Mouse (Mus musculus): Measurements from ENCODE around the gene Plac8. TPM values are rescaled to one million over a fixed set of nuclear protein-coding genes. Genes with fewer than 3 reads are reported as not detected.
A peak's percentile ranks its signal among the peaks of the same experiment; 100 is the strongest.

Plac8 gene
- polyA plus RNA-seq, 2 experiments from 2014 or later: 2.9 to 12.0 TPM

GRCm38 (mm10) chr5:100526164-100526563 lies 45.9 kb downstream of the Plac8 start:
- ATAC-seq: peak; percentile 96

- no peak for ATAC-seq
Measured at GRCm38 (mm10) chr5:100525620-100526019, 46.4 kb downstream of the Plac8 start.

- no peak for ATAC-seq
Measured at GRCm38 (mm10) chr5:100524921-100525320, 47.1 kb downstream of the Plac8 start.

GRCm38 (mm10) chr5:100523331-100523730 lies 48.7 kb downstream of the Plac8 start:
- ATAC-seq: no peak

GRCm38 (mm10) chr5:100520223-100520622 lies 51.8 kb downstream of the Plac8 start:
- no peak for ATAC-seq

- no peak for ATAC-seq
Measured at GRCm38 (mm10) chr5:100519027-100519411, 53.0 kb downstream of the Plac8 start.

GRCm38 (mm10) chr5:100518049-100519026 lies 53.7 kb downstream of the Plac8 start, which contains the start of gene Cops4:
TSS of gene Cops4 (plus strand) at chr5:100518309.
- ATAC-seq: peak; percentile 99

GRCm38 (mm10) chr5:100512576-100512975 lies 59.5 kb downstream of the Plac8 start:
- ATAC-seq: no peak

GRCm38 (mm10) chr5:100509247-100509646 lies 62.8 kb downstream of the Plac8 start:
- ATAC-seq: peak; percentile 72

Other genes starting within 250 kb of the Plac8 start
- 100 to 1,000 TPM in 1 of 2 experiments, 10 to 100 TPM in 1; 92.6 to 140 TPM for gene Sec31a, start 156.0 kb downstream of the Plac8 start, polyA plus RNA-seq (2017; shearing (Covaris generic))
- 1 to 10 TPM; 9.2 to 9.9 TPM for gene Lin54, start 71.6 kb downstream of the Plac8 start, polyA plus RNA-seq (2017; shearing (Covaris generic))
- 100 to 1,000 TPM; 114 to 118 TPM for gene Cops4, start 53.9 kb downstream of the Plac8 start, polyA plus RNA-seq (2017; shearing (Covaris generic))
- 10 to 100 TPM; 12.0 to 12.9 TPM for gene Coq2, start 102.9 kb upstream of the Plac8 start, polyA plus RNA-seq (2017; shearing (Covaris generic))
- gene Hpse, start 147.5 kb upstream of the Plac8 start, polyA plus RNA-seq (2017; shearing (Covaris generic)): under 1 TPM; 0.73 to 0.97 TPM
- gene Helq, start 226.4 kb upstream of the Plac8 start, polyA plus RNA-seq (2017; shearing (Covaris generic)): 10 to 100 TPM; 12.2 to 18.9 TPM
- 100 to 1,000 TPM; 122 to 153 TPM for gene Mrps18c, start 226.4 kb upstream of the Plac8 start, polyA plus RNA-seq (2017; shearing (Covaris generic))
- 10 to 100 TPM; 32.8 to 33.7 TPM for gene Abraxas1, start 248.7 kb upstream of the Plac8 start, polyA plus RNA-seq (2017; shearing (Covaris generic))

All from CD4-positive, CD25-positive, alpha-beta regulatory T cell, adult 4 months (primary cell).